Mouse (Mus musculus): ENCODE data around the gene 2610528A11Rik.
"Not testable (repeated sequence)": the region's sequence is repeated elsewhere in the genome, so short reads cannot be mapped to it uniquely, and the experiment has no call there.

2610528A11Rik gene

DNA sequence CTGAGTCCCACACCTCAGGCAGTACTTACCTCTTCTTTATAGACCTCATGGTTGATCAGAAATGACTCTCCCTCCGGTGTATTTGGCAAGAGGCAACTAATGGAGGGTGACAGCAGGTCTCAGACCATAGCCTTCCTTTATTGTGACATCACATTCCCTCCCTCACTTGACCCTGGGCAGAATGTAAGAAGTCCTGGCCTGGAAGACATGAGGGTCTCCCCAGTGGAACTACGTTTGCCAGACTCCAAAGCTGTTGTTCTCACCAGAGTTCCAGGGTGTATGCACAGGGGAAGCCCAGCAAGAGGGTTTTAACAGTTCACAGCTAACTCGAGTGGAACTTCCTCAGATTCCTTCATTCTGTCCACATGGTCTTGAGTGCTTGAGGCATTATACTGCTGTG lies at the start of gene 2610528A11Rik:
2610528A11Rik (minus strand) TSS at position 101 of the 400 bp plus-strand sequence.
- no peak for DNase-seq (ENCODE audit: low spot score)

DNA sequence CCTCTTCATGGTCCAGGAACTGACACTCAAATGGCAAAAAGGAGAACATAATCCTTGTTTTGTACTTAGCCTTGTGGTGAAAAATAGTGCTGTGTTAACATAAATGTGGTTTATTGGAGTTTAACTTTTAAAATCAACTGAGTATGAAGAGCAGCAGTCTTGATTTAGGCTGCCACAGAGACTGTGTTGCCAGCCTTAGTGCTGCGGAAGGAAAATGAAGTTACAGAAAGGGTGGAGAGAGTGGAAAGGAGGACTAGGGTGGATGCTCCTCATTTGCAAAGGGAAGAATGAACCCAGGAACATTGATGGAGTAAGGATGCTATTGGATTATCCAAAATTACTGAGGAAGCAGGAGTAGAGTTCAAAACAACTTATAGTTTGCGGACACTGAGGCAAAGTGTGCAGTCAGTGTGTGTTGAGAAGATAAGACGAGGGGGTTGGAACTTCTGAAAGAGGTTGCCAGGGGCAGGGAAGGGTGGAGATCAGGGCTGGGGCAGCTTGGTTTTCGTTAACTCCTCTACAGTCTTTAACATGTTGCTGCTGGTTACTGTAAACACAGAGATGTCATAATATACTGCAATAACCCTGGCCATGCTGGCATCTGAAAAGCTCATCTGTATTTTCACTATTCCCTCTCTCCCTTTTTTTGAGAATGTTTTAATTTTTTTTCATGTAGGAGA lies 49.6 kb upstream of the 2610528A11Rik start:
- DNase-seq (ENCODE audit: low spot score) = no peak

DNA sequence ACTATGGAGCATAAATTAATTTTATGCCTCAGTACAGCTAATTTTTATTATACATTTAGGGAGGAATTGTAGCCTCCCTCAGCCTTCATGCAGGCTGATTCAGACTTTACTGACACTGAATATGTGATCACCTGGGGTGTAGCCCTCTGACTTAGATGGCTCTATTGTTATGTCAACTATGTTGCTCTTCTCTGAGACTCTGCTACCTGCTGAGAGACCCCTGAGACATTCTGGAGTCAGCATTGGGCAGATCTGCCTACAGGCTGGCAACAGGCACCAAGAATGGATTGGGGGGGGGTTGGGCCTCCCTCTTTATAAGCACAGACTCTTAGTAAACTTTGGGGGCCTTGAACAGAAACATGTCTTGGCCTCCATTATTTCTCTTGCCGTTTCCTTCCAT lies 40.6 kb upstream of the 2610528A11Rik start:
- no peak for DNase-seq (ENCODE audit: low spot score)

DNA sequence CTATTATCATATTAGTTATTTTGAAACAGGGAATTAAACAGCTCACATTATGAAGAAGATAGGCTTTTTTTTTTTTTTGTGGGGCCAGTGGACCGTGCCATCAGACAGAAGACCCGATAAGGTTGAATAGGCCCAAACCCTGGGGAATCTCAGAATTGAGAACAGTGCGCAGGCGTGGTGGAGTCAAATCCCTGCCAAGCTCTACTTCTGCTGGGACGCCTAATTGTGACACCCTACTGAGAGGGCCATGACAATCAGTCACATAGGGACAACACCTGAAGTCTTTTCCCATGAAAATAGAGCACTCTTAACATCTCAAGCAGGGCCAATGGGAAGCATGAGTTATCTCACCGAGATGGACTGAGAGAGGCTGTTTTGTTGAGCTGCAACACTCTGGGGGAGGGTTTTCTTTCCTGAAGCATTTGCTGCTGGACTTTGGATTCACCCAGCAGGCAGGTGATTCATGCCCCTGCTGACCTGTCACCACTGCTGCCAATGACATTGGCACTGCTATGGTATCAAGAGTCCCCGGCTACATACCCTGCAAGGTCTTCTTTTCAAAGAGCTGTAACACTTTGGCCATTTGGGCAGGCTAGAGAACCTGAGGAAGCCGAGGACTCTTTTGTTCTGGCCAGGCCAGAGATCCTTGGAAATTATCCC lies 25.4 kb upstream of the 2610528A11Rik start:
- DNase-seq (ENCODE audit: low spot score) = no peak

DNA sequence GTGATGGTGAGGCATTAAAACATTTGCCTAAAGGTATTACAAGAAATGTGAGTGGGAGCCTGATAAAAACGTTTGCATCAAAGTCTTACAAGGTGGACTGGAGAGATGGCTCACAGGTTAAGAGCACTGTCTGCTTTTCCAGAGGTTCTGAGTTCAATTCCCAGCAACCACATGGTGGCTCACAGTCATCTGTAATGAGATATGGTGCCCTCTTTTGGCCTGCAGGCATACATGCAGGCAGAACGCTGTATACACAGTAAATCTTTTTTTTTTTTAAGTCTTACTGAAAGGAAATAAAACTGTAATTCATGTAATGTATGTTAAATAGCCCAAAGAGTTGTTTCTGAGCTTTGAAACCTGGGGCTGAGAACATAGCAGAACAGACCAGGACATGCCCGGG lies 23.8 kb upstream of the 2610528A11Rik start:
- not testable (repeated sequence) for DNase-seq (ENCODE audit: low spot score)

DNA sequence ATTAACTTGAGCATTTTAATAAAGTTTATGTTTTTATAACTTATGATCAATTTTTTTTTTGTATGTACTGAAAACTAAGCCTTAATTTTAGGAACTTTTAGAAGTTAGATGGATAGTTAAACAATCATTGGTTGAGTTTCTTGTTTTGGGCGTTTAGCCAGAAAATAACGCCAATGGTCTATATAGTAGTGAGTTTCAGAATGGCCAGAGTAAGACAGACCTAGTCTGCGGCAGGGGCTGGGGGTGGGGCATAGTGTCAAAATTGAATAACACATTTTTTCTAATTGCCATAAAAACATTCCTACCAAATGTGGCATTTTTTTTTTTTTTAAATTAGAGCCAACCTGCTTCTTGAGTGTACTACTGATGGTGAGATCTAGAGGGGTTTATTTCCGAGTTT lies 22.3 kb upstream of the 2610528A11Rik start:
- no peak for DNase-seq (ENCODE audit: low spot score)

DNA sequence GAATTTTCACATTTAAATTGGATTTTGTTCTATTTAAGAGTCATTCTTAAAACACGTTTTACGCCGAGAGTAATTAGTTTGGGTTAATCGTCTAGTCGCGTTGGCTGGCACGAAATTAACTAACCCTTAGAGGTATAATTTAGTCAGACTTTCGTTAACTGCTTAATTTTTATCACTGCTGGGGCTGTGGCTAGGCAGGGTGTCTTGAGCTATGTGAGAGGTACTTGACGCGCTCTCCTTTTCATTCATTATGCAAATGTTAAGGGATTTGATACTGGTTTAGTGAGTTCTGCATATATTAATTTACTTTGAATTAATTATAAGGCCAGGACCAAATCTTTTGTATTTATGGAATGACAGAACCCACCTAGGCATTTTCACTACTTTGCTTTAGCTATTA lies 21.8 kb upstream of the 2610528A11Rik start:
- no peak for DNase-seq (ENCODE audit: low spot score)

DNA sequence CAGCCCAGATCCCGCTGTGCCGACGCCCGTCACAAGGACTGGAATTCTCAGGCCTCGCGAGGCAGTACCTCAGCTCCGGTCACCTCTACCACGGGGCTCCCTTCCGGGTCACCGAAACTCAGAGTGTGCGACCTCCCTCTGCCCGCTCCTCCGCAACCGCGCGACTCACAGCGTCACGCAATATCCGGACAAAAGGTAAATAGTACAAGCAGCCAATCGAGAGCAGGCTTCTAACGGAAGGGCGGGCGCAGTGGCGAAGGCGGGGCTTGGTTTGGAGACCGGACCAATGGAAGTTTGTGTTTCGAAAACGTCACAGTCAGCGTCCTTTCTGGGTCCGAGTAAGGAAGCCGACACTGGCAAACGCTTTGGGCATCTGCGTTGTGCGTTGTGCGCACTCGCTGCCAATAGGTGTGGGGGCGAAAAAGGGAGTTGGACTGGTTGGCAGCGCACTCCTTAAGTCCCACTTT lies 21.3 kb upstream of the 2610528A11Rik start, which contains the start of gene Ghitm:
Ghitm (minus strand) TSS at position 146 of the 467 bp plus-strand sequence.
- DNase-seq (ENCODE audit: low spot score) = peak; percentile 98

DNA sequence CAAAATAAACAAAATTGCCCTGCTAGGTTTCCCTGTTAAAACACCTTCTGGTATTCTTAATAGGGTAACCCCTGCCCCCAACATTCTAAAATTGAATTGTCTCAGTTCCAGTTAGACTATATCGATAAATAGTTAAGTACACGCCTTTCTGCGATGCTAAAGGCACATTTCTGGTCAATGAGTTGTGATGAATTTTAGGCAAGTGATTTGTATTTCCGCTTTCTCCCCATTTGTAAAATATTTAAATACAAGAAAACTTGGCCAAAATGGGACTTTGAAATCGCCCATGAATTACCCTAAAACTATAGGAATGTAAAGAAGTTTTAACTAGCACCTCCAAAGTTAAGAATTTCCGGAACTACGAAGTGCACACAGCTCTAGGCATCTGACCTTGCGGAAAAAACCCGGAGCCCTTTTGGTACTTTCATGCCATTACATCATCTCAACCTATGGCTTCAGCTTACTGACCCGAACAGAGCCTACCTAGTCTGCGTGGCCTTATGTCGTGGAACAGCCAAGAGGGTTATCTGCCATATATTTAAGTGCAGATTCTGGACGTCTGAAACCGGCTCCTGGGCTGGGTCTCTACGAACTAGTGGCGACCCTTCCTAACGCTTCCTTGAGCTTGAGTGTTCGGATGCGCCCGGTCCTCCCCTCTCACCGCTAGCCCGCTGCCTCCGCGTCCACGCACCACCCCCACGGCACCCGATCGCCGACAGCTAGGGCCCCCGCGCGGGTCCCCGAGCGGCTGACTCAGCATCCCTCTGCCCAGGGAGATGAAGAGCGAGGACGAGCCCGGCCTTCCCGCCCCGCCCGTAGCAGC lies 20.7 kb upstream of the 2610528A11Rik start:
- DNase-seq (ENCODE audit: low spot score) = no peak

DNA sequence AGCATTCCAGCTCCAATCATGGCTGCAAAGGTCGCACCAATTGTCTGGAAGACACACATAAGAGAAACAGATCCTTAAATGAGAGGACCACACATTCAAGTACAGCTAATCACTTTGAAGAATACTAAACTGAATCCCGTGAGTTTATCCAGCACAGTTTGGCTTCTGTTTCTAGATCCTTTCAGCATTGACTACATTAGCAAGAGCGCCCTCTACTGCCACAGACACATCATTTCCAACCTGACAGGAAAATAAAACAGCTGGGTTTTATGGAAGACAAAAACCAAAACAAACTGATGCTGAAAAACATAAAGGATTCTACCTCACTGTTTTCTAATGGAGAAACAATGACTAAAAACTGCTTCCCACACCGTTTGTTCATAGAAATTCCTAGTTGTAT lies 13.8 kb upstream of the 2610528A11Rik start:
- peak; percentile 52 for DNase-seq (ENCODE audit: low spot score)

DNA sequence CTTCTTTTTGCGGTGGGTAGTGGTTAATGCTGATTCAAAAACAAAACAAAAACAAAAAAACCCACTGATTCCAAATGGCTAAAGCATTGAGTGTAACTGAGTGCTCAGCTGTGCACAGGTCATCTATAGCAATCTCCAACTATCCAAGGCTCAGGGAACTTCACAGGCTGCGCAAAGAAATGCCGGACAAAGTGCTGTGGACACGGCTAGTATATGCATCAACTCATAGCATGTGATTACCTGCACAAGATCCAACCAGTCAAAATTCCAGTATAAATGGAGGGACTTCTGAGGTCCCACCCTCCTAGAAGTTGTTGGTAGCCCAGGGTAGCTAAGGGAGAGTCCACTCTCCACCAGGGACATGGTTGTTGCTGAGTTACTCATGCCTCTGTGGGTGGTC lies 5.4 kb upstream of the 2610528A11Rik start:
- DNase-seq (ENCODE audit: low spot score) = no peak

DNA sequence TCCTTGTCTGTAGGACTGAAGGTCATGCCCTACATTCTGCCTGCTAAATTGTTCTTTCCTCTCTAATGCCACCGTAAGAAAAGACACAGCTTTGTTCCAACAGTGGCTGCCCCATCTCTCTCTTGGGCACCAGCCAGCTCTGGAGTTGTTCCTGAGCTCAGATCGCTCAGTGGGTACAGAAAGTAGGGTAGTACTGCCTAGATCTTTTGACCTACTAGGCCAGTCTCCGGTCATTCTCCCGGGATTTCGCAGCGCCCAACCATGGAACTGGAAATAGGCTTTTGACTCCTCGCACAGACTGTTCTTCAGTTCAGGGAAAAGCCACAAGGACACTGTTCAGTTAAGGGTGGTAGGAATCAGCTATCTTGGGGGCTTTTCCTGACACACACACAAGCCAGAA lies 891 bp downstream of the 2610528A11Rik start:
- DNase-seq (ENCODE audit: low spot score) = no peak

DNA sequence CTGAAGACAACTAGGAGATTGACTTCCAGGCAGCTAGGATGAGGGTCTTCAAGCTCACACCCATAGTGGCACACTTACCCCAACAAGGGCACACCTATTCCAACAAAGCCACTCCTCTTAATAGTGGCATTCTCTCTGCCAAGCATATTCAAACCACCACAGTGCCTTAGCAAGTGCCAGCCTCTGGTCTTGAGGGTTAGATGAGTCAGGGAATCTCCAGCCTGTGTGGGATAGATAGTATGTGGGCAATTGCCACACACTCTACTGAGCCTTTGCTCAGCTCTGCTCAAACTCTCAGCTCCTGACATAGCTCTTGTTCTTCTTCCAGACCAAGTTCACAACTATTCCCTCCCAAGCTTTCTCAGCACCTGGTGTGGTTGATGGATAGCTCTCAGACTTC lies 2.5 kb downstream of the 2610528A11Rik start:
- DNase-seq (ENCODE audit: low spot score) = no peak

DNA sequence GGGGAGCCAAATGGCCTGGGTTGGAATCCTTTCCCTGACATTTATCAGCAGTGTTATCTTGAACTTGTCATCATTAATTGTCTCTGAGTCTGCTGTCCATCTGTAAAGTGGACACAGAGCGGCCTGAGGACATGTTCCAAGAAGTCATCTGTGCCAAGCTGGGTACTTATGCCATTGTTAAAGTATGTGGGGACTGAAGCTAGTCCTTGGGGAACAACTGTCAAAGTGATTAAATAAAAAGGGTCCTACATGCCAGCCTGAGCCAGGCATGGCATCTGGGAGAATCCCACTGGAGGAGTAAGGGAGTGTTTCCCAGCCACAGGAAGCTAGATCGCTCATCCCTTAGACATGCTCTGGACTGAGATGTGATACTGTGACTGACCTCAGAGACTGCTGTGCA lies 3.4 kb downstream of the 2610528A11Rik start:
- no peak for DNase-seq (ENCODE audit: low spot score)

DNA sequence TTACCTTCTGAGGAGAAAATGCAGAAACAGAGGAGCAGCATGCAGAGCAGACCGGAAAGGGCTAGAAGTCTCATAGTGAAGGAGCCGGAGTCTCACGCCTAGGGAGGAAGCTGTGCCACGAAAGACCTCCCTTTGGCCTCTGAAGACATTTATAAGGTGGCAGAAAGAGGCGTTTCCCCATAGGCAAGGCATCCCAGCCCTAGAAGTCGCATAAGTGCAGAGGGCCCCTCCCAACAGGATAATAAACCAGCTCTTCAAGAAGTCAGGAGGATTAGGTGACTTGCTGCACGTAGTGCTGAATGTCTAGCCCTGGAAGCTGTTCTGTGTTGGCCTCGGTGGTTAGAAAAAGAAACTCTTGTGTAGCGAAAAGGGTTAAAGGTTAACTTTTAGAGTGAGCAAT lies 3.8 kb downstream of the 2610528A11Rik start:
- no peak for DNase-seq (ENCODE audit: low spot score)

DNA sequence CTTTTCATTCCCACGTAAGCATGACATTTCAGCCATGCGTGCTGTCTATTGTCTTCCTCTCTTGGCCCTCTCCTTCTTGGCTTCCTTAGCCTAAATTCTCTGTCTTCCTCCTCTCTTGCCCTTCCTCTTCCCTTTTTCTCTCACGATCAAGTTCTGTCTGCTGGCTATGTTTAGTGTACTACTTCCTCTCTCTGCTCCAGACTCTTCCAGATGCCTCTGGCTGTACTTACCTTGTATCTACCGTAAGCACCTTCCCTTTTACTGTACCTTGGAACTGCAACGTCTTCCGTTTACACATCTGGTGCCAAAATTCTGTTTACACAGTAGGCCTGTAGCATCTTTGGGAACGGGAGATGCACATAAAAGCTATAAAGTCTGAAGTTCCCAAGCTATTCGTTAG lies 4.4 kb downstream of the 2610528A11Rik start:
- no peak for DNase-seq (ENCODE audit: low spot score)

DNA sequence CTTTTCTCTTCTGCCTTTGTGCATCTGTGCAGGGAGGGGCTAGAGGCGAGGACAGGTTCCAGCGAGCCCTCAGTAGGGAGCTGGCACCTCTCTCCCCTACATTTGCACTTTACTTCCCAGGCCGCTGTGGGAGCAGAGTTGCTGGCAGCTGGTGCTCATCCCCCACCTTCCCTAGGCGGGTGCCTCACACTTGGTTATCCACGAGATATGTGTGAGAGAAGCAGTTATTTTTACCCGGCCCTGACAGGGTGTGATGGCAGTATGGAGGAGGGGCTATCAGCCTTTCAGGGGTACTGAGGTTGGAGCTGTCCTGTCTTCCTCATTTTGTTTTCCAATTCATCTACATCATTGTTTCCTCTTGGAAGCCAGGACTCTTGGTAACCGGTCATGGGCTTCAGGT lies 8.0 kb downstream of the 2610528A11Rik start:
- DNase-seq (ENCODE audit: low spot score) = no peak

DNA sequence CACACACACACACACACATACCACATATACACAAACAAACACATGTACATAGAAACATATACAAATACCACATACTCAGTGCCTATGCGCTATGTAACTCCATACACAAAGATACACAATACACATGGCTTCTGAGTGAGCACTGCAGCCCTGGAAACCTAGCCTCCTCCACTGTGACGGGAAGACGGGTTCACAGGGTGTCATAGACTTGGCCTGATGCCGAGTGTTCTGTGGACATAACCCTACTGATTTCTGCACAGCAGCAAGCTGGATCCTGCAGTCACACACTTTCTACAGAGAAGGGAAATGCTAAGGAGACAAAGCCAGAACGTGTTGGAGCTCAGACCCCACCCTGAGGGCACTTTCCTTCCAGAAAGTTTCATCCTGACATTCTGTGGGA lies 9.1 kb downstream of the 2610528A11Rik start:
- DNase-seq (ENCODE audit: low spot score) = no peak

DNA sequence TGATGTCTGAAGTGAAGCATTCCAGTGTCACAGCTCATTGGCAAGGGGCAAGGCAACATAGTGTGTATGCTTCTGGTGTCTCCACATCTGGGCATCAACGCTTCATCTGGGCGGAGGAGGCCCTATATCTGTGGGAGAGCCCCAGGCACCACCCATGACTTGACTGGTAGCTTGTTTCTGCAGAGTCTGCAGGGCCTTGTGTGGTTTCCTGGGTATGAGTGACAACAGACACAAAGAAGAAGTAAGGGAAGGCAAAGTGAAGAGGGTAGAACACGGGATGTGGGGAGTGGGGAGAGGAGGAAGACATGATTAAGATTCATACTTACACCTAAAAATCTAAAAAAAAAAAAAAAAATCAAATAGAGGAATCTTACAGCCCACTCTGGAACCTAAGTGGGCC lies 11.3 kb downstream of the 2610528A11Rik start:
- DNase-seq (ENCODE audit: low spot score) = no peak

DNA sequence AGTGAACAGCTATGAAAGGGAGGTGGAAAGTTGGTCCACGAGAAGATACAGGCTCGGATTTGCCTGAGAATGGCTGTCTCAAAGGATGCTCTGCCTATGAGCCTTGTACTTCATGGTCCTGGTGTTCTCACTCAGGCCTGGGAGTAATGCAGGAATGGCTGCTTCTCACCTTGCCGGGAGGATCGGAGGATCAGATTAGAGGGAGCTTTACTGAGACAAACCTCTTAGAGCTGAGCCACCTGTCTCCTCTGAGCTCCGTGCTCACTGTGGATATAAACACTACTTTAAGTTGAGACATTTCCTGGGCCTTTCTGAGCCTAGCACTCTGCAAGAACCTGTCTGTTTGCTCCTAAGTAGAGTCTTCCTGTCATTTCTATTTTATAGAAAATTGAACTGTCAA lies 12.3 kb downstream of the 2610528A11Rik start:
- DNase-seq (ENCODE audit: low spot score) = no peak

DNA sequence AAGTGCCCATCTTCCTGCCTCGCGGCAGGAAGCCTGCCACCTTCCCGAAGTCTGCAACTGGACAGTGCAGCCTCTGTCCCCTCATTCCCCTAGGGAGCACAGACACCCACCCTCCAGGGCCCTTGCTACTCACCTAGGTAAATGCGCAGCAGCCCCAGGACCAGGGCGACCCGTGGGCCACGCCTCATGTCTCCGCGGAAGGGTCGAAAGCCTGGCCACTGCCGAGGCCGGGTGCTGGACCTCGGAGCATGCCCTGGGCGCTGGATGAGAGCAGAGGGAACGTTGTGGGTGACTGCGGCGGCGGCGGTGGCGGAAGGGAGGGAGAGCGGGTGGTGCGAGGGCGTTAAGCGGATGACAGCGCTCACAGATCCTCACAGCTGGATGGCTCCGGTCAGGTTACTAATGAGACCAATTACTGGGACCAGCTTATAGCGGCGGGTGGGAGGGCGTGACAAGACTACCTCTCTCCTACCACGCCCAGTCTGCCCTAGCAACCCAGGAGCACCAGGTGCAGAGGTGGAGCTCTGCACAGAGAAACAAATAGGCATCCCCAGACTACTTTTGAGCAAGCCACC lies 15.8 kb downstream of the 2610528A11Rik start, which contains the start of gene Cdhr1:
Cdhr1 (minus strand) TSS at position 392 of the 575 bp plus-strand sequence.
- peak; percentile 18 for DNase-seq (ENCODE audit: low spot score)

DNA sequence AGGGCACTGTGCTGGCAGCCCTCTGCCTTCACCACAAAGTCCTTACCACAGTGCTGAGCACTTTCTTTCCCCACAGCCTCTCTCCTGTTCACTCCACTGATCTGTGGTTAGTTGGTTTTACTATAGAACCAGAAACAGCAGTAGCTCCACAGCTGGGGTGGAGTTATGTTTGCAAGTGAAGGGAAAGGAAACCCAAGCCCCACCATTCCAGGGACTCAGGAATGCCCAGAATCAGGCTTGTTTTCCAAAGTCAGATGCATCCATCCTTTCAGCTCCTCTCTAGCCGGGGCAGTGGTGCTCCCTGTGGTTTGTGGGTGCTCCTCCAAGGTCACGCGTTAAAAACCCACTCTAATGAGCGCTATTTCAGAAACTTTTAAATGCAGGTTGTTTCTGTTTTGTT lies 18.3 kb downstream of the 2610528A11Rik start:
- DNase-seq (ENCODE audit: low spot score) = no peak
